Mouse (Mus musculus) neutrophil, adult 5-6 weeks (primary cell): Measurements from ENCODE around the gene Actr1b. TPM values are rescaled to one million over a fixed set of nuclear protein-coding genes. Genes with fewer than 3 reads are reported as not detected.

Experiments used
- ATAC-seq: fragments of 151-379, 151-347 bp; 2 replicates; pipeline ENCODE4 v1.8.0; 2017; ENCODE audit warnings: mild to moderate bottlenecking, moderate TSS enrichment; ENCODE audit not compliant: insufficient number of reproducible peaks, poor library complexity, low FRiP score, severe bottlenecking; ENCODE audit errors: extremely low read depth
- total RNA-seq: library from RNA; stranded (forward); fragments of 200-1000 nt; gene quantifications from 2 replicates; pipeline ENCODE4 v1.2.3, GENCODE M21; 2017

The Actr1b gene
- total RNA-seq, 1 experiment from 2014 or later, result 53.7 TPM

DNA sequence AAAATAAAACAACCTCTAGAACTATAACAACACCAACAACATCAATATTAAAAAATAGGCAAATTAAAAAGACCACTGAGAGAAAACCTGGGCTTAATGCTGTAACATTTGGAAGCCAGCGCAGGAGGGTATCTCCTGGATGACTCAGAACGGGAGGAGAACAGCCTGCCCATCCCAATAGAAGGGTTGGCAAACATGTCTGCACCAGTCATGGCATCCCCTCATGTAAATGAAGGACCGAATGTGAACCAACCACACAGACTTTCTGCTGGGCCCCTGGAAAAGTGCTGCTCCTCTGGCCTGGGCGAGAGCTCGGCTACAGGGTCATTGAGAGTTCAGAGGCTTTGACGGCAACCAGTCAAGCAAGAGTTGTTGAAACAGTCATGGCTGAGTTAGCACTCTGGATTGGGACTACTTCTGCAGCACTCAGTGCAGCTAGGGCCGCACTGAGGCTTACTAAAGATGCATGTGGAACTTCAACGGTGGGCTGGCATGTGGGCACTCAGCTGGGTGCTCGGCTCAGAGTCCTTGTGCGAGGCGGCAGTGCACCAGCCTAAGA lies 49.0 kb downstream of the Actr1b start:
- no peak for ATAC-seq

DNA sequence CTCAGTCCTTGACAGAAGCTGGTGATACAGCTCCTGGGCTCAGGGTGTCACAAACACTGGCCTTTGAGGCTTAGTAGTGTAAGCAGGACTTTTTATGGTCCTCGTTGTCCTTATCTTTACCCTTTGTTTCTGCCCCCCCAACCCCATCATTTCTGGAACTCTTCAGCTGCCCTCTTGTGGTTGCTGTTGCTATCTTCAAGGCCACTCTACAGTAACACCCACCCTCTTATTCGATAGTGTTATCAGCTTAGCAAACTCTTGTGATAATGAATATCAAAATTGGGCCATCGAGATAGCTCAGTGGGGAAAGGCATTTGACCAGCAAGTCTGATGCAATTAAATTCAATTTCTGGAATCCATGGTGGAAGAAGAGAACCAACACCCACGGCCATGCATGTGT lies 49.8 kb downstream of the Actr1b start:
- ATAC-seq, result no peak

DNA sequence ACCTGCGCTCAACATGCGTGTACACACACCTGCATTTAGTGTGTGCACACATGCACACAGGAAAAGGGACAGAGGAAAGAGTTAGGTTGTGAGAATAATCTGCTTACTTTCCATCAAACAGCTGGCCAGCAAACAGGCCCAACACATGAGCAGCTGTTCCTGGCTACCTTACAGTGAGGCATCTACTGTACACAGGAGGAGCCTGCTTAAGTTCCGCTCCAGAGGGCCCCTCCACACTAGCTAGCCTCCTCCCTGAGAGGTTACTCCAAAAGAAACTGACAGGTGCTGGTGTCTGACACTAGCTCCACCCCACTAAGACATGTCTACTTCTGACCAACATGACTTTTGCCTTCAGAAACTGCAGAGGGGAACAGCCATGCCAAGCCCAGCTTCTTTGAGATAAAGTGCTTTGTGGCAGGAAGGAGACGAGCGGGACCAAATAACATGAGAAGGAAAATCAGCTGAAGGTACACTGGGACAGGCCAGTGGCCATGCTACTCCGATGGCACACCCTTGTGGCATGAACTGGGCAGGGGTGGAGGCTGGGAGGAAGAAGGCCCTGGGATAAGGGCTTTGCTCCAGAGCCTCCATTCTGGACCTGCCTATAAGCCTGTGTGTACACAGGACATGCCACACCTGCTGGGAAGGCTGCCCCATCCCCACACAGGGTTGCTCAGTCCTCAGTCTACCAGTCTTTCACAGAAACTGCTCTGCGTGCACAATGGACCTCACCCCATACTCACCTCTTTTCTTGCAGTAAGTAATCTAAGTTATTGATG lies 55.4 kb downstream of the Actr1b start:
- ATAC-seq, result no peak

DNA sequence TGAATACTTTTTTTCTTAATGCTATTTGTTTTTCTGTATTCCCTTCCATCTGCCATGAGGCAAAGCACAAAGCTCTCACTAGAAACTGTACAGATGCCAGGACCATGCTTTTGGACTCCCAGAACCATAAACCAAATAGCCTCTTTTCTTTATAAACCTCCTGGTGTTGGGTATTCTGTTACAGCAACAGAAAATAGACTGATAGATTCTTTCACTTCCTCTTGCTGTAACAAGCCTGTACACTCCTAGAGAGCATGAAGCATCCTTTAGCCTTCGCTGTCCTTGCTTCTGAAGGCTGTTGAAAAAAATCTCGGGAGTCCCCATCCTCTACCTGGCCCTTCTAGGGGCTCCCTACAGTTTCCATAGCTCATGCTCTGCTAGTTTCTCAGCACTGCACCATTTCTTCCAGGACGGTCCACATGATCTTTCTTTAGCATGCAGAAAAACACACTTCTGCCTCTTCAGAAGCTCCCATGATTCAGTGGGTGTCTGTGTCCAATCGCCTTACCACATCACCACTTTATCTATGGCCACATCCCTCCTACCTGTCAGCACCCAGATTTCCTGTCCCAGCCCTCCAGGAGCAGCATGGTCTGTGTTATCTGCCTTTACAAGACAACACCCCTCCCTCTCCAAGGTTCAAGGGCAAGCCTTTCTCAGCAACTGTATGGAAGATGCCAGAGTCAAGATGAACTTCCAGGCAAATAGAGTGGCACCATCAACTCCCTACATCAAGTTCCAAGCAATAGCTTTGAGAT lies 56.4 kb downstream of the Actr1b start:
- no peak for ATAC-seq

DNA sequence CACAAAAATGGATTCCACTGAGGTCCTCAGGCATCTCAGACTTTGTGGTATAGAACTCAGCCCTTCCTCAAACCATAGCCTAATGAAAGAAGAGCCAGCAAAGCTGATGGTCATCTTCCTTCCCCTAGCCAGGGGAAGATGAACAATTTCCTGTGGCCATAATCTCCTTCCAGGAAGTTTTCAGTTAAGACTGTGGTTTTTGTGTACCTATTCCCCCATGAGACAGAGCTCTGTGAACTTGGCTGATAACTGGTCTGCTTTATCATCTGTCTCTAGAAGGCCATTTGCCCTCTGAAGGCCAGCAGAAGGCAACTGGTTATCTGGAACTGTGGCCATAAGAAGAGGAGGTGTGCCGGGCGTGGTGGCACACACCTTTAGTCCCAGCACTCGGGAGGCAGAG lies 58.0 kb downstream of the Actr1b start:
- no peak for ATAC-seq

DNA sequence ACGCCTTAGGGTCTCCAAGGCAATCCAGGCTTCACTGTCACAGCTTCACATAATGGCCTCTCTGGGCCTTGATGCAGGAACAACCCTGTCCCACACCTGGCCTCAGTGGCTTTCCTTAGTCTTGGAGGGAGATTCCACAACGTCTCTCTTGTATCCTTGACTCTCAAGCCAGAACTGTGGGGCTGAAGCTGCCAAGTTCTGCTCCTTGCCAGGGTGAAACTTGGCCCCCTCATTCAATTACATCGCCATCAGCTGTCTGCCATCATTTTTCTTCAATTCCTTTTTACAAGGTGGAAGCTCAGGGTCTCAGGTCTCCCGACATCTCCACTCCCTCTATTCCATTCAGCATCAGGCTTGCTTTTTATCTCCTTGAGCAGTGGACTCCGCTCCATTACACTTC lies 59.2 kb downstream of the Actr1b start:
- no peak for ATAC-seq

Other genes starting within 250 kb of the Actr1b start
- gene Cnnm4, start 242.8 kb downstream of the Actr1b start, total RNA-seq, result 15.6 and 15.8 TPM in 2 replicates
- 16.2 and 20.8 TPM in 2 replicates for gene Cnnm3, start 202.6 kb downstream of the Actr1b start, total RNA-seq
- gene Ankrd23, start 177.5 kb downstream of the Actr1b start, total RNA-seq, result 18.6 and 20.3 TPM in 2 replicates
- gene Gm42417, start 175.0 kb downstream of the Actr1b start, total RNA-seq, result not detected in 2 replicates
- gene Ankrd39, start 167.0 kb downstream of the Actr1b start, total RNA-seq, result 11.8 and 12.2 TPM in 2 replicates
- 0.25 TPM in 1 of 2 replicates, not detected in the other for gene Sema4c, start 156.1 kb downstream of the Actr1b start, total RNA-seq
- gene Fam178b, start 31.2 kb downstream of the Actr1b start, total RNA-seq, result not detected in 2 replicates
- gene Cox5b, start 23.0 kb downstream of the Actr1b start, total RNA-seq, result 136 and 171 TPM in 2 replicates
- gene 4933424G06Rik, start 4.3 kb downstream of the Actr1b start, total RNA-seq, result not detected in 2 replicates
- 7.1 and 12.8 TPM in 2 replicates for gene Zap70, start 47.4 kb upstream of the Actr1b start, total RNA-seq
- 36.6 and 43.4 TPM in 2 replicates for gene Tmem131, start 229.2 kb upstream of the Actr1b start, total RNA-seq